Mouse (Mus musculus) cerebellum, postnatal 36 days (tissue): ENCODE results near the gene Mrc2.

Source experiments
- DNase-seq, 2 experiments: peaks; one replicate each; pipeline ENCODE4 v3.0.0; 2021 to 2022; ENCODE audit warnings: mixed read lengths in 2 of 2

Gene Mrc2

GRCm38 (mm10) chr11:105311291-105311975 is 19.0 kb downstream of the Mrc2 start:
- DNase-seq, result no peak

GRCm38 (mm10) chr11:105312311-105312942 is 20.0 kb downstream of the Mrc2 start:
- no peak for DNase-seq

GRCm38 (mm10) chr11:105312972-105313632 is 20.7 kb downstream of the Mrc2 start:
- no peak for DNase-seq

GRCm38 (mm10) chr11:105313633-105314014 is 21.2 kb downstream of the Mrc2 start:
- DNase-seq, result no peak

GRCm38 (mm10) chr11:105315296-105315695 is 22.9 kb downstream of the Mrc2 start:
- no peak for DNase-seq

GRCm38 (mm10) chr11:105316121-105316520 is 23.7 kb downstream of the Mrc2 start:
- no peak for DNase-seq

GRCm38 (mm10) chr11:105317769-105318168 is 25.3 kb downstream of the Mrc2 start:
- DNase-seq, result no peak

GRCm38 (mm10) chr11:105321090-105321489 is 28.6 kb downstream of the Mrc2 start:
- DNase-seq, result no peak

- no peak for DNase-seq
These were observed 31.1 kb downstream of the Mrc2 start for GRCm38 (mm10) chr11:105323530-105323929.

GRCm38 (mm10) chr11:105327101-105327500 is 34.7 kb downstream of the Mrc2 start:
- no peak for DNase-seq

- no peak for DNase-seq
These were observed 37.5 kb downstream of the Mrc2 start for GRCm38 (mm10) chr11:105329962-105330361.

GRCm38 (mm10) chr11:105331129-105331528 is 38.7 kb downstream of the Mrc2 start:
- no peak for DNase-seq

GRCm38 (mm10) chr11:105331732-105332131 is 39.3 kb downstream of the Mrc2 start:
- peak in 1 of 2 experiments; percentile 44 for DNase-seq

- peak; percentile 73 to 77 for DNase-seq
These were observed 40.0 kb downstream of the Mrc2 start for GRCm38 (mm10) chr11:105332468-105332867.

GRCm38 (mm10) chr11:105333867-105334670 is 41.6 kb downstream of the Mrc2 start:
- DNase-seq, result no peak

GRCm38 (mm10) chr11:105338596-105339390 is 46.4 kb downstream of the Mrc2 start:
- DNase-seq, result no peak

- no peak for DNase-seq
These were observed 52.8 kb downstream of the Mrc2 start for GRCm38 (mm10) chr11:105345284-105345683.

- DNase-seq, result peak; percentile 90 to 93
These were observed 55.0 kb downstream of the Mrc2 start for GRCm38 (mm10) chr11:105347162-105348161.

GRCm38 (mm10) chr11:105348495-105348982 is 56.1 kb downstream of the Mrc2 start:
- DNase-seq, result no peak

- no peak for DNase-seq
These were observed 57.4 kb downstream of the Mrc2 start for GRCm38 (mm10) chr11:105349780-105350324.
